Mouse (Mus musculus): ENCODE data around the gene Hspb6. TPM values are rescaled to one million over a fixed set of nuclear protein-coding genes. Genes with fewer than 3 reads are reported as not detected.

Hspb6 gene
- polyA plus RNA-seq (2015; fragmentation: Illumina TruSeq; extraction: RNeasy Lipid Tissue Mini Kit (QIAGEN cat#74804); ENCODE audit: insufficient read depth, low read depth, low replicate concordance) = 4.7 TPM

GRCm38 (mm10) chr7:30552102-30553020 is at the start of gene Hspb6, which contains the start of gene Proser3:
Hspb6 (plus strand) TSS chr7:30552178.
Proser3 (minus strand) TSS chr7:30552299.

GRCm38 (mm10) chr7:30534633-30535577 is 17.1 kb upstream of the Hspb6 start, which contains the start of gene Arhgap33:
Arhgap33 (minus strand) TSS chr7:30535060.

GRCm38 (mm10) chr7:30559443-30559954 is 7.5 kb downstream of the Hspb6 start, which contains the start of gene Lin37:
Lin37 (minus strand) TSS chr7:30559838.

DNA sequence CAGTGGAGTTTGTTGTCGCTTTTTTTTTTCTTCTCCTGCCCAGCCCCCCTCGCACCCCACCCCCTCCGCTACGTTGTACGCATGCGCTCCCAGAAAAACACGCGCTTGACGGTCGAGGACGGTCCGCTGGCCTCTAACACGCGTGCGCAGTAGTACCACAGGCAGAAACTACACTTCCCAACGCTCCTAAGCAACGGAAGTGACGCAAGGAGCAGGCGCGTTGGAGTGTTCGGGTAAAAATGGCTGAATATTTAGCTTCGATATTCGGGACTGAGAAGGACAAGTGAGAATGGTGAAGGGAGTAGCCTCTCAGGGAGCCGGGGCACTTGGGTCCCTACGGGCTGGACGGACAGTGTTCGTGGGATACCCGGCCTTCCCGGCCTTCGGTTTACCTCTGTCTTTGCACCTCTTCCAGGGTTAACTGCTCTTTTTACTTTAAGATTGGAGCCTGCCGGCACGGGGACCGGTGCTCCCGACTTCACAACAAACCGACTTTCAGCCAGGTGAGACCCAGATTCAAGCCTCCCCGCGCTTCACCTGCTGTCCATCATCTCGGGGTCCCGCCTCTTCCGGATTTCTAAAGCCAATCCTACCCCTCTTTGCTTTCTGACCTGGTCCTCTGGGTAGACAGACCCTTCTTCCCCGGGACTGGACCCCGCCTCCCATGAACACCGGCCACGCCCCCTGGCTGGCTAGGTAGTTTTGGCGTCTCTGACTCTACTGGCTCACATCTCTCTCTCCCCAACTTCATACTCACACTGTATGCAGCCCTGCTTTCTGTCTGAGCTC is 11.3 kb downstream of the Hspb6 start, which contains the start of the genes U2af1l4, Gm49396 and Psenen:
Gene U2af1l4, plus strand, starts transcription at position 185 of the 789 bp plus-strand sequence.
Gene Gm49396, plus strand, starts transcription at position 228 of the 789 bp plus-strand sequence.
Gene Psenen, minus strand, starts transcription at position 511 of the 789 bp plus-strand sequence.

DNA sequence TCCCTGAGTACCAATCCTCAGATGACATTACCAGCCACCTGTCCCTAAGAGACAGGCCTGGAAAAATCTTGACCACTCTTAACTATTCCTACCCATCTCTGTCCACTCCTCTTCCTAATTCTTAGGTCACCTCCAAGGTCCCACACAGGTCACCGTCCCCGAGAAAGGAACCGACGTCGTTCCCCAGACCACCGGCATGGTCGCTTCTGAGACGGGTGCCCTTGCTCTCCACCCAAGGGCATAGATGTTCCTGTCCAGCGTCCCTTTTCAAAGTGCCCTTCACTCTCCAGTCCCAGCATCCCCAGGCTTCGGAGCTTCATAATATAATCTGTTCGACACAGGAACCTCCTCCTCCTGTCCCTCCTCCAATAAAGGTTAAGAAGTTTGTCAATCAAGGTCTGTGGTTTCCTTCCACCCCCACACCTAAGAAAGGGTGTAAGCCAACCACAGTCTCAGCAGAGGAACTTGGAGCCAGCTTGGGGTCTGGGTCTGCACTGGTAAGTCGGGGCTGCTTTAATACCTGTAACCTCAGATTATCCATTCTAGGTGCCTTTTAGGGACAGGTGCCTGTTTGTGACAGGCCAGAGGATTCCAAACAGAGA is 13.1 kb downstream of the Hspb6 start, which contains the start of gene Igflr1:
Gene Igflr1, plus strand, starts transcription at position 458 of the 602 bp plus-strand sequence.

GRCm38 (mm10) chr7:30588676-30589434 is 36.9 kb downstream of the Hspb6 start, which contains the start of gene Kmt2b:
Kmt2b (minus strand) TSS chr7:30588726.

DNA sequence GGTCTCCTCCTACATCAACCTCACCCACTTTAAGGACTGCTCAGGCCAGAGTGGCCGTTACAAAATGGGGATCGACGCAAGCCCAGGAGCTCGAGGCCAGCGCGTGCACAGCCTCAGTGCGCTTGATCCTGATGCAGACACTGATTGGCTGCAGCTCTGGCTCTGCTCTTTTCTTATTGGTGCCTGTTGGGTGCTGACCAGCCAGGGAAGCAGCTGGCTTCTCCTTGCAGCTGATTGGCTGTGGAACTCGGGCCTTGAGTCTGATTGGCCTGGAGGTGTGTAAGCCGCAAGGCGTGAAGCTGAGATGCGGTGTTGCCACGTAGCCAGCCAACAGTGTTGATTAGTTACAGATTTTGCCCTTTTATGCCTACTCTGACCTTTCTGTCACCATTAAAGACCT is 46.8 kb downstream of the Hspb6 start, which contains the start of gene Zbtb32:
Gene Zbtb32, minus strand, starts transcription at position 124 of the 400 bp plus-strand sequence.

Other genes starting within 250 kb of the Hspb6 start
- gene Alkbh6, start 243.5 kb upstream of the Hspb6 start, polyA plus RNA-seq (2015; fragmentation: Illumina TruSeq; extraction: RNeasy Lipid Tissue Mini Kit (QIAGEN cat#74804); ENCODE audit: insufficient read depth, low read depth, low replicate concordance) = 10.9 TPM
- gene Syne4, start 237.4 kb upstream of the Hspb6 start, polyA plus RNA-seq (2015; fragmentation: Illumina TruSeq; extraction: RNeasy Lipid Tissue Mini Kit (QIAGEN cat#74804); ENCODE audit: insufficient read depth, low read depth, low replicate concordance) = 122 TPM
- not detected for gene E130208F15Rik, start 230.4 kb upstream of the Hspb6 start, polyA plus RNA-seq (2015; fragmentation: Illumina TruSeq; extraction: RNeasy Lipid Tissue Mini Kit (QIAGEN cat#74804); ENCODE audit: insufficient read depth, low read depth, low replicate concordance)
- 3.9 TPM for gene Sdhaf1, start 228.3 kb upstream of the Hspb6 start, polyA plus RNA-seq (2015; fragmentation: Illumina TruSeq; extraction: RNeasy Lipid Tissue Mini Kit (QIAGEN cat#74804); ENCODE audit: insufficient read depth, low read depth, low replicate concordance)
- gene Lrfn3, start 189.4 kb upstream of the Hspb6 start, polyA plus RNA-seq (2015; fragmentation: Illumina TruSeq; extraction: RNeasy Lipid Tissue Mini Kit (QIAGEN cat#74804); ENCODE audit: insufficient read depth, low read depth, low replicate concordance) = 2.2 TPM
- gene Tyrobp, start 138.4 kb upstream of the Hspb6 start, polyA plus RNA-seq (2015; fragmentation: Illumina TruSeq; extraction: RNeasy Lipid Tissue Mini Kit (QIAGEN cat#74804); ENCODE audit: insufficient read depth, low read depth, low replicate concordance) = 19.8 TPM
- gene Hcst, start 132.3 kb upstream of the Hspb6 start, polyA plus RNA-seq (2015; fragmentation: Illumina TruSeq; extraction: RNeasy Lipid Tissue Mini Kit (QIAGEN cat#74804); ENCODE audit: insufficient read depth, low read depth, low replicate concordance) = not detected
- gene Nfkbid, start 130.4 kb upstream of the Hspb6 start, polyA plus RNA-seq (2015; fragmentation: Illumina TruSeq; extraction: RNeasy Lipid Tissue Mini Kit (QIAGEN cat#74804); ENCODE audit: insufficient read depth, low read depth, low replicate concordance) = 0.81 TPM
- gene Aplp1, start 106.6 kb upstream of the Hspb6 start, polyA plus RNA-seq (2015; fragmentation: Illumina TruSeq; extraction: RNeasy Lipid Tissue Mini Kit (QIAGEN cat#74804); ENCODE audit: insufficient read depth, low read depth, low replicate concordance) = 34.1 TPM
- gene Kirrel2, start 94.5 kb upstream of the Hspb6 start, polyA plus RNA-seq (2015; fragmentation: Illumina TruSeq; extraction: RNeasy Lipid Tissue Mini Kit (QIAGEN cat#74804); ENCODE audit: insufficient read depth, low read depth, low replicate concordance) = 2.1 TPM
- 42.1 TPM for gene Nphs1, start 93.9 kb upstream of the Hspb6 start, polyA plus RNA-seq (2015; fragmentation: Illumina TruSeq; extraction: RNeasy Lipid Tissue Mini Kit (QIAGEN cat#74804); ENCODE audit: insufficient read depth, low read depth, low replicate concordance)
- gene Prodh2, start 58.6 kb upstream of the Hspb6 start, polyA plus RNA-seq (2015; fragmentation: Illumina TruSeq; extraction: RNeasy Lipid Tissue Mini Kit (QIAGEN cat#74804); ENCODE audit: insufficient read depth, low read depth, low replicate concordance) = not detected
- gene Arhgap33, start 17.1 kb upstream of the Hspb6 start, polyA plus RNA-seq (2015; fragmentation: Illumina TruSeq; extraction: RNeasy Lipid Tissue Mini Kit (QIAGEN cat#74804); ENCODE audit: insufficient read depth, low read depth, low replicate concordance) = 2.0 TPM
- gene Proser3, start 121 bp downstream of the Hspb6 start, polyA plus RNA-seq (2015; fragmentation: Illumina TruSeq; extraction: RNeasy Lipid Tissue Mini Kit (QIAGEN cat#74804); ENCODE audit: insufficient read depth, low read depth, low replicate concordance) = 3.7 TPM
- gene Lin37, start 7.7 kb downstream of the Hspb6 start, polyA plus RNA-seq (2015; fragmentation: Illumina TruSeq; extraction: RNeasy Lipid Tissue Mini Kit (QIAGEN cat#74804); ENCODE audit: insufficient read depth, low read depth, low replicate concordance) = 63.0 TPM
- gene U2af1l4, start 11.1 kb downstream of the Hspb6 start, polyA plus RNA-seq (2015; fragmentation: Illumina TruSeq; extraction: RNeasy Lipid Tissue Mini Kit (QIAGEN cat#74804); ENCODE audit: insufficient read depth, low read depth, low replicate concordance) = 5.9 TPM
- 6.8 TPM for gene Gm49396, start 11.2 kb downstream of the Hspb6 start, polyA plus RNA-seq (2015; fragmentation: Illumina TruSeq; extraction: RNeasy Lipid Tissue Mini Kit (QIAGEN cat#74804); ENCODE audit: insufficient read depth, low read depth, low replicate concordance)
- 57.9 TPM for gene Psenen, start 11.4 kb downstream of the Hspb6 start, polyA plus RNA-seq (2015; fragmentation: Illumina TruSeq; extraction: RNeasy Lipid Tissue Mini Kit (QIAGEN cat#74804); ENCODE audit: insufficient read depth, low read depth, low replicate concordance)
- 8.7 TPM for gene Igflr1, start 13.2 kb downstream of the Hspb6 start, polyA plus RNA-seq (2015; fragmentation: Illumina TruSeq; extraction: RNeasy Lipid Tissue Mini Kit (QIAGEN cat#74804); ENCODE audit: insufficient read depth, low read depth, low replicate concordance)
- gene Kmt2b, start 36.5 kb downstream of the Hspb6 start, polyA plus RNA-seq (2015; fragmentation: Illumina TruSeq; extraction: RNeasy Lipid Tissue Mini Kit (QIAGEN cat#74804); ENCODE audit: insufficient read depth, low read depth, low replicate concordance) = 13.3 TPM
- gene Zbtb32, start 46.7 kb downstream of the Hspb6 start, polyA plus RNA-seq (2015; fragmentation: Illumina TruSeq; extraction: RNeasy Lipid Tissue Mini Kit (QIAGEN cat#74804); ENCODE audit: insufficient read depth, low read depth, low replicate concordance) = not detected
- not detected for gene Upk1a, start 60.7 kb downstream of the Hspb6 start, polyA plus RNA-seq (2015; fragmentation: Illumina TruSeq; extraction: RNeasy Lipid Tissue Mini Kit (QIAGEN cat#74804); ENCODE audit: insufficient read depth, low read depth, low replicate concordance)
- gene Cox6b1, start 74.0 kb downstream of the Hspb6 start, polyA plus RNA-seq (2015; fragmentation: Illumina TruSeq; extraction: RNeasy Lipid Tissue Mini Kit (QIAGEN cat#74804); ENCODE audit: insufficient read depth, low read depth, low replicate concordance) = 125 TPM
- gene Etv2, start 83.7 kb downstream of the Hspb6 start, polyA plus RNA-seq (2015; fragmentation: Illumina TruSeq; extraction: RNeasy Lipid Tissue Mini Kit (QIAGEN cat#74804); ENCODE audit: insufficient read depth, low read depth, low replicate concordance) = not detected
- gene Rbm42, start 98.1 kb downstream of the Hspb6 start, polyA plus RNA-seq (2015; fragmentation: Illumina TruSeq; extraction: RNeasy Lipid Tissue Mini Kit (QIAGEN cat#74804); ENCODE audit: insufficient read depth, low read depth, low replicate concordance) = 13.4 TPM
- 5.9 TPM for gene Haus5, start 112.8 kb downstream of the Hspb6 start, polyA plus RNA-seq (2015; fragmentation: Illumina TruSeq; extraction: RNeasy Lipid Tissue Mini Kit (QIAGEN cat#74804); ENCODE audit: insufficient read depth, low read depth, low replicate concordance)
- not detected for gene Pmis2, start 119.4 kb downstream of the Hspb6 start, polyA plus RNA-seq (2015; fragmentation: Illumina TruSeq; extraction: RNeasy Lipid Tissue Mini Kit (QIAGEN cat#74804); ENCODE audit: insufficient read depth, low read depth, low replicate concordance)
- gene 2200002J24Rik, start 146.7 kb downstream of the Hspb6 start, polyA plus RNA-seq (2015; fragmentation: Illumina TruSeq; extraction: RNeasy Lipid Tissue Mini Kit (QIAGEN cat#74804); ENCODE audit: insufficient read depth, low read depth, low replicate concordance) = not detected
- 0.65 TPM for gene Atp4a, start 160.0 kb downstream of the Hspb6 start, polyA plus RNA-seq (2015; fragmentation: Illumina TruSeq; extraction: RNeasy Lipid Tissue Mini Kit (QIAGEN cat#74804); ENCODE audit: insufficient read depth, low read depth, low replicate concordance)
- 89.1 TPM for gene Tmem147, start 177.4 kb downstream of the Hspb6 start, polyA plus RNA-seq (2015; fragmentation: Illumina TruSeq; extraction: RNeasy Lipid Tissue Mini Kit (QIAGEN cat#74804); ENCODE audit: insufficient read depth, low read depth, low replicate concordance)
- not detected for gene Gapdhs, start 191.5 kb downstream of the Hspb6 start, polyA plus RNA-seq (2015; fragmentation: Illumina TruSeq; extraction: RNeasy Lipid Tissue Mini Kit (QIAGEN cat#74804); ENCODE audit: insufficient read depth, low read depth, low replicate concordance)
- gene Sbsn, start 199.3 kb downstream of the Hspb6 start, polyA plus RNA-seq (2015; fragmentation: Illumina TruSeq; extraction: RNeasy Lipid Tissue Mini Kit (QIAGEN cat#74804); ENCODE audit: insufficient read depth, low read depth, low replicate concordance) = 11.2 TPM
- gene Dmkn, start 211.6 kb downstream of the Hspb6 start, polyA plus RNA-seq (2015; fragmentation: Illumina TruSeq; extraction: RNeasy Lipid Tissue Mini Kit (QIAGEN cat#74804); ENCODE audit: insufficient read depth, low read depth, low replicate concordance) = 10.9 TPM
- not detected for gene Krtdap, start 235.7 kb downstream of the Hspb6 start, polyA plus RNA-seq (2015; fragmentation: Illumina TruSeq; extraction: RNeasy Lipid Tissue Mini Kit (QIAGEN cat#74804); ENCODE audit: insufficient read depth, low read depth, low replicate concordance)

Measured in pancreas, adult 10 weeks (tissue).